Mouse (Mus musculus): ENCODE measurements at regions not wholly inside any gene's neighbourhood (a gene's known extent, or its start where the extent isn't known, plus 50 kb on each side); places are given as distances from the start of the nearest gene placed in this dataset.

DNA sequence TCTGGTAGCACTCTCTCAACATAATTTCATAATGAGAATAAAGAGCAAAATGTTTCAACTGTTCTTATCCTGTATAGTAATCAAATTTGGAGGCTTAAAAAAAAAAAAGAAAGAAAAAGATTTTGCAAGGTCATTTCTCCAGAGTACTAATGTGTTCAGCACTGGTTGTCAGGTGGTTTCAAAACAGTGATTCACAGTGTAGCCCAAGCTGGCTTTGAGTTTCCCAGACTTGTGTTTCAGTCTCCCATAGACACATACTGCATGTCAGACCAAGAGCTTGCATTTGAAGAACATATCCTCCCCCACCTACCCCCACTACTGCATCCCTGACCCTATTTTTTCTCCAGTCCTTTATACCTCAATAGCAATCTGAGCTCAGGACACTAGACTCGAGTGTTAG, 107.2 kb upstream of the Ank start:
- no peak overlapping the region for H3K27ac ChIP-seq
- no peaks in the 10 kb centered on the region for H3K4me1 ChIP-seq (replicated peaks; ENCODE audit: control insufficient read depth in 2 of 2, insufficient read depth in 2 of 2, low read length in 1 of 2)
- no peak overlapping the region for H3K4me2 ChIP-seq (ENCODE audit: low read depth)
- no peak overlapping the region for H3K9ac ChIP-seq (replicated peaks)
- H3K27me3 ChIP-seq (ENCODE audit: control insufficient read depth, insufficient read depth, low read length), result no peaks in the 10 kb centered on the region
- no peaks in the 10 kb centered on the region for H3K36me3 ChIP-seq (replicated peaks; ENCODE audit: control insufficient read depth, insufficient read depth, low read depth)
- ATAC-seq (ENCODE audit: insufficient read depth) (no peak), DNase-seq (ENCODE audit: low read depth in 3 of 3, low spot score in 3 of 3) (no peak)
- H3K9me3 ChIP-seq (ENCODE audit: control insufficient read depth, low read length), result no peaks in the 10 kb centered on the region
- no peak overlapping the region for H3K4me3 ChIP-seq (ENCODE audit: insufficient read depth in 1 of 2, low read depth in 2 of 2, low read length in 2 of 2)
- no peak for TF ChIP-seq EP300 (IDR thresholded peaks at IDR 0.05; ENCODE audit: low read depth)
- no peak for TF ChIP-seq CTCF (IDR thresholded peaks at IDR 0.05; ENCODE audit: low read depth)
- WGBS (ENCODE audit: insufficient replicate concordance), result 25% methylated on average over 1 of the region's 1 CpGs

DNA sequence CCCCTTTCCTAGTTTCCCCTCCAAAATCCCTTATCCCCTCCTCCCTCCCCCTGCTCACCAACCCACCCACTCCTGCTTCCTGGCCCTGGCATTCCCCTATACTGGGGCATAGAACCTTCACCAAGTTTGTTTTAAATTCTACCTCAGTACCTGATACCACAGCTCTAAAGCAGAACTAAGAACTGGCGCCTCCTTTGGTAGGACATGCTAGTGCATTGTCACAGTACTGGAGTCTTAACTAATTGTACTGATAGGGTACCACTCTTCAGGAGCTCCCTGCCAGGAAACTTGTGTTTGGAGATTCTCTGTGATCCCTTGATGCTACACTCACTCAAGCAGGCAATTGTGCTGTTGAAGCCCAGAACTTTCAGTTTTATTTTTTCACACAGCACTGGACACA, 92.0 kb upstream of the Ank start:
- Histone ChIP-seq H3K4me3 (ENCODE audit: insufficient read depth in 1 of 2, low read depth in 2 of 2, low read length in 2 of 2) (no peak overlapping the region), H3K36me3 (replicated peaks; ENCODE audit: control insufficient read depth, insufficient read depth, low read depth) (no peaks in the 10 kb centered on the region), H3K27ac (no peak overlapping the region), H3K4me1 (replicated peaks; ENCODE audit: control insufficient read depth in 2 of 2, insufficient read depth in 2 of 2, low read length in 1 of 2) (no peaks in the 10 kb centered on the region), H3K27me3 (ENCODE audit: control insufficient read depth, insufficient read depth, low read length) (no peaks in the 10 kb centered on the region), H3K4me2 (ENCODE audit: low read depth) (no peak overlapping the region), H3K9me3 (ENCODE audit: control insufficient read depth, low read length) (no peaks in the 10 kb centered on the region), H3K9ac (replicated peaks) (no peak overlapping the region)
- ATAC-seq (ENCODE audit: insufficient read depth), result no peak
- no peak for DNase-seq (ENCODE audit: low read depth in 3 of 3, low spot score in 3 of 3)
- WGBS (ENCODE audit: insufficient replicate concordance), result 41% methylated on average over 1 of the region's 1 CpGs
- TF ChIP-seq EP300 (IDR thresholded peaks at IDR 0.05; ENCODE audit: low read depth) (no peak), CTCF (IDR thresholded peaks at IDR 0.05; ENCODE audit: low read depth) (peak; percentile 13; the same call in 1 of the 2 replicates)

DNA sequence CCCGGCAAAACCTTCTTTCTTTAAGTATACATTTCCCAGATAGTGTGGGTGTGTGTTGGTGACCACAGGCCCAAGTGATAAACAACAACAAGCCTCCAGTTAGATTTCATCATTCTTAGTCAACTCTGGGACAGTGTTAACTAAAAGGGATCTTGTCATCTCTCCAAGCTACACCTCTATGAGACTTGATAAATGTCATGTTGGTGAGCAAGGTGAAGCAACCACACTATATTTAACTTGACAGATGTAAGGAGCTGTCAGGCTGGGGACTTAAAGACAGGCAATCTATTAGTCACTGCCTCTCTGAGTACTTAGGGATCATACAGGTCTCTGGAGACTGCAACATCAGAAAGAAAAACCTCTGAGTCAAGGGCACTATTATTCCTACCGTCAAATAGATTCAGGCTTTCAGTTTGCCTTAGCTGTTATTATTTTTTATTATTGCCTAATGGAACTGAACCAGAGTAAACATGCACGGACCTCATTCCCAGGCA, 87.8 kb upstream of the Ank start:
- no peak overlapping the region for H3K27ac ChIP-seq
- TF ChIP-seq EP300 (IDR thresholded peaks at IDR 0.05; ENCODE audit: low read depth) (no peak), CTCF (IDR thresholded peaks at IDR 0.05; ENCODE audit: low read depth) (no peak)
- ATAC-seq (ENCODE audit: insufficient read depth) (no peak), DNase-seq (ENCODE audit: low read depth in 3 of 3, low spot score in 3 of 3) (no peak)
- H3K4me2 ChIP-seq (ENCODE audit: low read depth), result no peak overlapping the region
- no peak overlapping the region for H3K9ac ChIP-seq (replicated peaks)
- H3K27me3 ChIP-seq (ENCODE audit: control insufficient read depth, insufficient read depth, low read length), result no peaks in the 10 kb centered on the region
- H3K4me1 ChIP-seq (replicated peaks; ENCODE audit: control insufficient read depth in 2 of 2, insufficient read depth in 2 of 2, low read length in 1 of 2), result no peaks in the 10 kb centered on the region
- H3K9me3 ChIP-seq (ENCODE audit: control insufficient read depth, low read length), result no peaks in the 10 kb centered on the region
- WGBS (ENCODE audit: insufficient replicate concordance), result 70% methylated on average over 3 of the region's 3 CpGs
- H3K36me3 ChIP-seq (replicated peaks; ENCODE audit: control insufficient read depth, insufficient read depth, low read depth), result no peaks in the 10 kb centered on the region
- no peak overlapping the region for H3K4me3 ChIP-seq (ENCODE audit: insufficient read depth in 1 of 2, low read depth in 2 of 2, low read length in 2 of 2)

DNA sequence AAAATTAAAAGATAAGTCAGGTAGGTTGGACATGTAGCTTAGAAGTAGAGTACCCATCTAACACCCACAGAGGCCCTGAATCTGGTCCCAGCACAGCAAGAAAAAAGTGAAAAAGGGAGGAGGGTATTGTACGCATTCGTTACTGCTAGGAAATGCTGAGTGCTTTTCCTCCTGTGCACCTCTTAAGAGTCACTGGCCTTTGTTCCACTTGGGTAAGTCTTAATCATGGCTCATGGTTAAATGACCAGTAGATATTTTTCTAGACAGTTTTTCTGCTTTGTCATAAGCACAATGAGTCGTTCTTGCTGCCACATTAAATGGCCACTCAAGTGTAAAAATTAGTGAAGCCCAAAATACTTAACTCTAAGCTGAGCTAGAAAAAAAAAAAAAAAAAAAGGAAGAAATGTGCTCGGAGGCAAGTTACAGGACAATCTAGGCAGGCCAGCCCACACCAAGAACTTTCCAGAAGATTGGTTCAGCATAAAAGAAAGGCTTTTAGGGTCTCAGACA, 86.0 kb upstream of the Ank start:
- no peak overlapping the region for H3K4me2 ChIP-seq (ENCODE audit: low read depth)
- DNase-seq (ENCODE audit: low read depth in 3 of 3, low spot score in 3 of 3) (no peak), ATAC-seq (ENCODE audit: insufficient read depth) (no peak)
- H3K9me3 ChIP-seq (ENCODE audit: control insufficient read depth, low read length), result no peaks in the 10 kb centered on the region
- H3K4me1 ChIP-seq (replicated peaks; ENCODE audit: control insufficient read depth in 2 of 2, insufficient read depth in 2 of 2, low read length in 1 of 2), result no peaks in the 10 kb centered on the region
- TF ChIP-seq CTCF (IDR thresholded peaks at IDR 0.05; ENCODE audit: low read depth) (no peak), EP300 (IDR thresholded peaks at IDR 0.05; ENCODE audit: low read depth) (no peak)
- 63% methylated on average over 4 of the region's 4 CpGs for WGBS (ENCODE audit: insufficient replicate concordance)
- no peaks in the 10 kb centered on the region for H3K36me3 ChIP-seq (replicated peaks; ENCODE audit: control insufficient read depth, insufficient read depth, low read depth)
- no peak overlapping the region for H3K27ac ChIP-seq
- no peak overlapping the region for H3K9ac ChIP-seq (replicated peaks)
- no peak overlapping the region for H3K4me3 ChIP-seq (ENCODE audit: insufficient read depth in 1 of 2, low read depth in 2 of 2, low read length in 2 of 2)
- H3K27me3 ChIP-seq (ENCODE audit: control insufficient read depth, insufficient read depth, low read length), result no peaks in the 10 kb centered on the region

DNA sequence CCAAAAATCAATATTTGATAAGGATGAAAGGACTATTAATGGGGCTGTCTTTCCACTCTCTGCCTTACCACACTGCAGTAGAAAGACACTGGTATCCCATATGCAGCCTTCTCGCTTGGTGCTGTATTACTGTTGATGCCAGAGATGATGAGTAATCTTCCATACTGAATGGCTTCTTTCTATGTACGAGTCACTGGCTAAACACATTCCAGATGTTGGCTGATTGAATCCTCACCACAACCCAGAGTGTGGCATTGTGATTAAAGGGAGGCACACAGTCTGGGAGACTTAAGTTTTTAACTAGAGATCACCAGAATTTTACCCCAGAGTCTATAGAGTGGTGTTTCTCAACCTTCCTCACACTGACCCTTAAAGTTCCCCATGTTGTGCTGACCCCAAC, 84.9 kb upstream of the Ank start:
- no peak overlapping the region for H3K27ac ChIP-seq
- H3K27me3 ChIP-seq (ENCODE audit: control insufficient read depth, insufficient read depth, low read length), result no peaks in the 10 kb centered on the region
- no peak for DNase-seq (ENCODE audit: low read depth in 3 of 3, low spot score in 3 of 3)
- no peaks in the 10 kb centered on the region for H3K4me1 ChIP-seq (replicated peaks; ENCODE audit: control insufficient read depth in 2 of 2, insufficient read depth in 2 of 2, low read length in 1 of 2)
- H3K36me3 ChIP-seq (replicated peaks; ENCODE audit: control insufficient read depth, insufficient read depth, low read depth), result no peaks in the 10 kb centered on the region
- no peak overlapping the region for H3K9ac ChIP-seq (replicated peaks)
- TF ChIP-seq CTCF (IDR thresholded peaks at IDR 0.05; ENCODE audit: low read depth) (no peak), EP300 (IDR thresholded peaks at IDR 0.05; ENCODE audit: low read depth) (no peak)
- no peak overlapping the region for H3K4me3 ChIP-seq (ENCODE audit: insufficient read depth in 1 of 2, low read depth in 2 of 2, low read length in 2 of 2)
- no peak overlapping the region for H3K4me2 ChIP-seq (ENCODE audit: low read depth)
- no peak for ATAC-seq (ENCODE audit: insufficient read depth)
- 47% methylated on average over 2 of the region's 2 CpGs for WGBS (ENCODE audit: insufficient replicate concordance)
- H3K9me3 ChIP-seq (ENCODE audit: control insufficient read depth, low read length), result no peaks in the 10 kb centered on the region

Measured in liver, embryonic 14.5 days (tissue).